Mouse (Mus musculus) MEL (cell line): ENCODE measurements around the gene Cmbl. TPM values are rescaled to one million over a fixed set of nuclear protein-coding genes. Genes with fewer than 3 reads are reported as not detected.

Experiments
- DNase-seq: peaks from one replicate; pipeline ENCODE4 v3.0.0; 2011; ENCODE audit warnings: low read depth, low spot score
- H3K27ac ChIP-seq: 2 replicates; pipeline ENCODE4 v1.5.1; 2012; ENCODE audit warnings: low read depth, mild to moderate bottlenecking, control low read depth, low read length, moderate library complexity; ENCODE audit not compliant: control insufficient read depth
- H3K27me3 ChIP-seq, 2 experiments: fragments of 150-350 bp in 1 of 2; sonication (generic) in 1 of 2; 2 replicates each; pipeline ENCODE4 v1.6.1; 2012; ENCODE audit warnings: low read length in 2 of 2, mild to moderate bottlenecking in 2 of 2, improper control_type of control experiment in 1 of 2, moderate library complexity in 1 of 2; ENCODE audit not compliant: insufficient read depth in 2 of 2, control insufficient read depth in 1 of 2
- H3K36me3 ChIP-seq, 2 experiments: 2 replicates each; pipeline ENCODE4 v1.6.1; 2012 to 2014; ENCODE audit warnings: low read length in 2 of 2, improper control_type of control experiment in 1 of 2, inconsistent platforms in 1 of 2, mild to moderate bottlenecking in 1 of 2; ENCODE audit not compliant: insufficient read depth in 2 of 2, control insufficient read depth in 1 of 2
- H3K4me1 ChIP-seq, 2 experiments: fragments of 150-350 bp in 1 of 2; sonication (generic) in 1 of 2; 2 replicates each; pipeline ENCODE4 v1.6.1; 2012; ENCODE audit warnings: low read length in 2 of 2, improper control_type of control experiment in 1 of 2, mild to moderate bottlenecking in 1 of 2; ENCODE audit not compliant: insufficient read depth in 2 of 2, control insufficient read depth in 1 of 2
- H3K4me3 ChIP-seq, 2 experiments: fragments of 150-350 bp in 1 of 2; sonication (generic) in 1 of 2; 2 replicates each; pipeline ENCODE4 v1.5.1; 2012; ENCODE audit warnings: low read depth in 2 of 2, low read length in 2 of 2, mild to moderate bottlenecking in 2 of 2, moderate library complexity in 2 of 2, control low read depth in 1 of 2, improper control_type of control experiment in 1 of 2; ENCODE audit not compliant: control insufficient read depth in 1 of 2, insufficient read depth in 1 of 2
- H3K79me2 ChIP-seq: 2 replicates; pipeline ENCODE4 v1.6.1; 2012; ENCODE audit warnings: mild to moderate bottlenecking, low read length, moderate library complexity; ENCODE audit not compliant: control insufficient read depth, poor library complexity, insufficient read depth
- H3K9ac ChIP-seq: 2 replicates; pipeline ENCODE4 v1.6.1; 2012; ENCODE audit warnings: low read depth, mild to moderate bottlenecking, control low read depth, low read length, moderate library complexity; ENCODE audit not compliant: control insufficient read depth, poor library complexity, severe bottlenecking
- H3K9me3 ChIP-seq: fragments of 150-350 bp; sonication (generic); replicated peaks from 2 replicates; pipeline ENCODE4 v1.6.1; 2012; ENCODE audit warnings: mild to moderate bottlenecking, low read length, improper control_type of control experiment, moderate library complexity; ENCODE audit not compliant: insufficient read depth
- CHD1 ChIP-seq: IDR thresholded peaks from 2 replicates; pipeline ENCODE4 v1.6.1; 2012; ENCODE audit warnings: low read depth, mild to moderate bottlenecking, inconsistent platforms, low read length, improper control_type of control experiment
- CHD2 ChIP-seq: IDR thresholded peaks from 2 replicates; pipeline ENCODE4 v1.6.1; 2011; ENCODE audit warnings: low read length, improper control_type of control experiment
- CTCF ChIP-seq, 3 experiments: IDR thresholded peaks in 2 of 3; conservative IDR thresholded peaks in 1 of 3; 2 replicates each; pipeline ENCODE4 v1.5.1; 2011 to 2012; ENCODE audit warnings: low read length in 3 of 3, low read depth in 2 of 3, mild to moderate bottlenecking in 2 of 3, improper control_type of control experiment in 1 of 3, inconsistent platforms in 1 of 3, mixed read lengths in 1 of 3, moderate library complexity in 1 of 3; ENCODE audit not compliant: control insufficient read depth in 1 of 3, insufficient read depth in 1 of 3, poor library complexity in 1 of 3, severe bottlenecking in 1 of 3
- ELF1 ChIP-seq: IDR thresholded peaks from 2 replicates; pipeline ENCODE4 v1.6.1; 2014; ENCODE audit warnings: low read depth, mild to moderate bottlenecking, inconsistent platforms, low read length, improper control_type of control experiment, moderate library complexity
- EP300 ChIP-seq, 2 experiments: IDR thresholded peaks; 2 replicates each; pipeline ENCODE4 v1.6.1; 2011; ENCODE audit warnings: improper control_type of control experiment in 2 of 2, low read length in 2 of 2, low read depth in 1 of 2, mild to moderate bottlenecking in 1 of 2
- GABPA ChIP-seq: IDR thresholded peaks from 2 replicates; pipeline ENCODE4 v1.6.1; 2012; ENCODE audit warnings: low read depth, mild to moderate bottlenecking, inconsistent platforms, low read length, improper control_type of control experiment, moderate library complexity
- HCFC1 ChIP-seq: IDR thresholded peaks from 2 replicates; pipeline ENCODE4 v1.6.1; 2012; ENCODE audit warnings: low read depth, mild to moderate bottlenecking, inconsistent platforms, low read length, improper control_type of control experiment, moderate library complexity
- MAFK ChIP-seq: IDR thresholded peaks from 2 replicates; pipeline ENCODE4 v1.6.1; 2011; ENCODE audit warnings: low read depth, mild to moderate bottlenecking, low read length, improper control_type of control experiment, borderline replicate concordance
- MAX ChIP-seq: IDR thresholded peaks from 2 replicates; pipeline ENCODE4 v1.6.1; 2011; ENCODE audit warnings: low read length, improper control_type of control experiment
- MAZ ChIP-seq: IDR thresholded peaks from 2 replicates; pipeline ENCODE4 v1.6.1; 2012; ENCODE audit warnings: low read depth, mild to moderate bottlenecking, inconsistent platforms, low read length, improper control_type of control experiment
- MYC ChIP-seq: IDR thresholded peaks from 2 replicates; pipeline ENCODE4 v1.6.1; 2011; ENCODE audit warnings: low read depth, mild to moderate bottlenecking, low read length, improper control_type of control experiment, moderate library complexity
- NELFE ChIP-seq: IDR thresholded peaks from 2 replicates; pipeline ENCODE4 v1.6.1; 2011; ENCODE audit warnings: low read depth, low read length, improper control_type of control experiment
- NRF1 ChIP-seq: IDR thresholded peaks from 2 replicates; pipeline ENCODE4 v1.6.1; 2014; ENCODE audit warnings: low read depth, mild to moderate bottlenecking, inconsistent platforms, low read length, improper control_type of control experiment, moderate library complexity; ENCODE audit not compliant: poor library complexity, insufficient read depth, severe bottlenecking
- POLR2AphosphoS5 ChIP-seq: IDR thresholded peaks from 2 replicates; pipeline ENCODE4 v1.6.1; 2012; ENCODE audit warnings: low read depth, borderline replicate concordance, mild to moderate bottlenecking, inconsistent platforms, low read length, moderate library complexity, mixed read lengths
- RAD21 ChIP-seq: IDR thresholded peaks from 2 replicates; pipeline ENCODE4 v1.6.1; 2011; ENCODE audit warnings: mild to moderate bottlenecking, low read depth, low read length, improper control_type of control experiment
- RCOR1 ChIP-seq: IDR thresholded peaks from 2 replicates; pipeline ENCODE4 v1.6.1; 2012; ENCODE audit warnings: low read depth, mild to moderate bottlenecking, inconsistent platforms, low read length, improper control_type of control experiment
- SIN3A ChIP-seq: IDR thresholded peaks from 2 replicates; pipeline ENCODE4 v1.6.1; 2012; ENCODE audit warnings: low read length, improper control_type of control experiment, inconsistent platforms
- SMC3 ChIP-seq: IDR thresholded peaks from 2 replicates; pipeline ENCODE4 v1.6.1; 2011; ENCODE audit warnings: low read depth, low read length, improper control_type of control experiment
- TBP ChIP-seq: IDR thresholded peaks from 2 replicates; pipeline ENCODE4 v1.8.0; 2011; ENCODE audit warnings: low read depth, low read length, improper control_type of control experiment
- USF2 ChIP-seq, 2 experiments: IDR thresholded peaks; 2 replicates each; pipeline ENCODE4 v1.6.1; 2011 to 2012; ENCODE audit warnings: improper control_type of control experiment in 2 of 2, low read length in 2 of 2, borderline replicate concordance in 1 of 2, inconsistent platforms in 1 of 2, low read depth in 1 of 2, mild to moderate bottlenecking in 1 of 2; ENCODE audit not compliant: insufficient read depth in 1 of 2
- ZMIZ1 ChIP-seq: IDR thresholded peaks from 2 replicates; pipeline ENCODE4 v1.6.1; 2012; ENCODE audit warnings: low read depth, mild to moderate bottlenecking, inconsistent platforms, low read length, improper control_type of control experiment, moderate library complexity
- polyA plus RNA-seq, 2 experiments: library from polyadenylated mRNA; stranded (reverse) in 1 of 2; unstranded in 1 of 2; fragments of >175 nt in 1 of 2; fragments of >200 nt in 1 of 2; gene quantifications; 2 replicates each; pipeline versions ENCODE4 v1.2.1 to v1.2.4; 2012; ENCODE audit warnings: low replicate concordance in 2 of 2, low read depth in 1 of 2; ENCODE audit not compliant: insufficient read length in 2 of 2, insufficient read depth in 1 of 2, missing spikeins in 1 of 2
- total RNA-seq: library from RNA; depleted of rRNA; stranded (reverse); fragments of 300-350 nt; gene quantifications from 2 replicates; pipeline ENCODE4 v1.2.3, GENCODE M21; 2012

Cmbl gene
- total and polyA plus RNA-seq, 3 experiments: 0.22 to 0.31 TPM; not detected in 1

- peaks cover 18 to 63% of the 10 kb centered on the region in 2 experiments for H3K36me3 ChIP-seq
- H3K27me3 ChIP-seq: no peaks in the 10 kb centered on the region
- no peak for DNase-seq
- H3K4me1 ChIP-seq: peaks cover 3 to 8% of the 10 kb centered on the region in 2 experiments
- no peak overlapping the region for H3K27ac ChIP-seq
- TF ChIP-seq CHD2 (no peak), MAFK (no peak), POLR2AphosphoS5 (no peak), USF2 (IDR thresholded peaks at IDR 0.05; ENCODE audit: borderline replicate concordance in 1 of 2, insufficient read depth in 1 of 2, low read depth in 1 of 2, low read length in 2 of 2) (no peak), MYC (no peak), MAX (no peak), GABPA (no peak), MAZ (no peak), RAD21 (no peak), SIN3A (no peak), CHD1 (no peak), EP300 (IDR thresholded peaks at IDR 0.05; ENCODE audit: low read depth in 1 of 2, low read length in 2 of 2) (no peak), ZMIZ1 (no peak), HCFC1 (no peak)
- TF ChIP-seq, all 39 proteins: peak for 0
- Histone ChIP-seq H3K4me3 (no peak overlapping the region), H3K9ac (no peak overlapping the region), H3K9me3 (no peaks in the 10 kb centered on the region), H3K79me2 (peaks cover 24% of the 10 kb centered on the region)
These were observed 29.1 kb downstream of the Cmbl start for GRCm38 (mm10) chr15:31594260-31594659.

DNA sequence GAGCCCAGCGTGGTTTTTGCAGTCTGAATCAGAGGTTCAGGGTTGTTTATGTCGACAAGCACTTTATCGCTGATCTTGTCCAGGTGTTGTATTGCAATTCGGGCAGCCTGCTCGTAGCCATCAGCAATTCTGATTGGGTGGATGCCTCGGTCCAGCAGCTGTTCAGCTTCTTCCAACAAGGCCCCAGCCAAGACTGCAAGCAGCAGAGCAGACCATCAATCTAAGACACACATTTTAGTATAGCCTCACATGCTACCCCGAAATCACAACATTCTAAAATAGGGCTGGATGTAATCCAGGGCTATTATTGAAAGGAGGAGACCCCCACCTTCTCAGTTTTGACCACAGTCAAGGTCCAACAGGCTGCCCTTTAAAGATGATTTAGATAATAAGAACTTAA lies 30.5 kb downstream of the Cmbl start:
- H3K27me3 ChIP-seq: no peaks in the 10 kb centered on the region
- no peak overlapping the region for H3K4me3 ChIP-seq
- peaks cover 8 to 16% of the 10 kb centered on the region in 2 experiments for H3K4me1 ChIP-seq
- no peak overlapping the region for H3K9ac ChIP-seq
- peaks cover 38% of the 10 kb centered on the region for H3K79me2 ChIP-seq
- no peak for DNase-seq
- H3K36me3 ChIP-seq: peaks cover 26 to 66% of the 10 kb centered on the region in 2 experiments
- H3K9me3 ChIP-seq: no peaks in the 10 kb centered on the region
- TF ChIP-seq RAD21 (no peak), EP300 (IDR thresholded peaks at IDR 0.05; ENCODE audit: low read depth in 1 of 2, low read length in 2 of 2) (no peak), ELF1 (no peak), RCOR1 (no peak), CTCF (IDR thresholded peaks at IDR 0.05 in 2 of 3, conservative IDR thresholded peaks at IDR 0.05 in 1 of 3; ENCODE audit: control insufficient read depth in 1 of 3, insufficient read depth in 1 of 3, low read depth in 2 of 3, low read length in 3 of 3, poor library complexity in 1 of 3, severe bottlenecking in 1 of 3) (no peak), SMC3 (no peak), TBP (no peak), NRF1 (no peak), CHD2 (no peak), POLR2AphosphoS5 (no peak), NELFE (no peak)
- TF ChIP-seq, all 39 proteins: peak for 0
- H3K27ac ChIP-seq: no peak overlapping the region
